7 mouse cellular contexts compared by ENCODE assay signal in genomic region chr16:20535296-20536080, GRCm38 (mm10). TPM values are rescaled to one million over a fixed set of nuclear protein-coding genes. Genes with fewer than 3 reads are reported as not detected.
DNase-seq lines count a peak whose midpoint lies in the region; ATAC-seq lines count a peak whose summit lies in the region.

Gene Ap2m1, plus strand, starts transcription at chr16:20535478.

- no peaks in the 10 kb centered on the region for H3K9me3 ChIP-seq in embryonic facial prominence, embryonic 12.5 days
- no peaks in the 10 kb centered on the region for H3K9me3 ChIP-seq in limb, embryonic 11.5 days (ENCODE audit: control insufficient read depth, low read length)
- no peaks in the 10 kb centered on the region for H3K9me3 ChIP-seq in midbrain, embryonic 14.5 days (ENCODE audit: control insufficient read depth, low read length)

- peak; percentile 96 for ATAC-seq in embryonic facial prominence, embryonic 12.5 days (ENCODE audit: insufficient number of reproducible peaks, insufficient read depth, low FRiP score, low TSS enrichment)
- ATAC-seq in limb, embryonic 11.5 days (ENCODE audit: insufficient number of reproducible peaks, low FRiP score, low TSS enrichment, low read depth): peak; percentile 97
- ATAC-seq in midbrain, embryonic 14.5 days (ENCODE audit: low FRiP score, low TSS enrichment): peak; percentile 97

- H3K9ac ChIP-seq in embryonic facial prominence, embryonic 12.5 days: peak within 1 kb of the TSS; percentile 87
- H3K9ac ChIP-seq in limb, embryonic 11.5 days (ENCODE audit: low read length): peak within 1 kb of the TSS; percentile 83
- H3K9ac ChIP-seq in midbrain, embryonic 14.5 days (replicated peaks; ENCODE audit: low read length): peak within 1 kb of the TSS; percentile 96

- DNase-seq in adrenal gland, postnatal 25 days: peak; percentile 93
- peak; percentile 100 for DNase-seq in heart, adult 11 months
- peak; percentile 89 for DNase-seq in kidney, adult 18-20 months
- peak; percentile 95 for DNase-seq in limb, embryonic 11.5 days (ENCODE audit: low spot score)
- peak; percentile 99 for DNase-seq in midbrain, embryonic 14.5 days
- peak; percentile 83 to 87 for DNase-seq in spleen, adult 18-20 months

- peaks cover 59% of the 10 kb centered on the region for H3K36me3 ChIP-seq in embryonic facial prominence, embryonic 12.5 days
- H3K36me3 ChIP-seq in limb, embryonic 11.5 days (ENCODE audit: control insufficient read depth, insufficient read depth, low read length): peaks cover 20% of the 10 kb centered on the region
- peaks cover 57% of the 10 kb centered on the region for H3K36me3 ChIP-seq in midbrain, embryonic 14.5 days (ENCODE audit: control insufficient read depth, insufficient read depth, low read length)

- peak within 1 kb of the TSS; percentile 90 for H3K4me3 ChIP-seq in embryonic facial prominence, embryonic 12.5 days
- H3K4me3 ChIP-seq in limb, embryonic 11.5 days (ENCODE audit: low read depth, low read length): peak within 1 kb of the TSS; percentile 81
- H3K4me3 ChIP-seq in midbrain, embryonic 14.5 days (replicated peaks; ENCODE audit: low read depth, low read length): peak within 1 kb of the TSS; percentile 91

- peak within 1 kb of the TSS; percentile 71 for H3K4me2 ChIP-seq in embryonic facial prominence, embryonic 12.5 days (replicated peaks)
- peak within 1 kb of the TSS; percentile 76 for H3K4me2 ChIP-seq in limb, embryonic 11.5 days (ENCODE audit: low read depth, severe bottlenecking)
- peak within 1 kb of the TSS; percentile 95 for H3K4me2 ChIP-seq in midbrain, embryonic 14.5 days (ENCODE audit: low read length)

- under 1% methylated on average over 52 of the region's 52 CpGs for WGBS in embryonic facial prominence, embryonic 12.5 days
- under 1% methylated on average over 51 of the region's 52 CpGs for WGBS in limb, embryonic 11.5 days
- under 1% methylated on average over 52 of the region's 52 CpGs for WGBS in midbrain, embryonic 14.5 days

- peak within 1 kb of the TSS; percentile 72 for H3K27ac ChIP-seq in embryonic facial prominence, embryonic 12.5 days
- H3K27ac ChIP-seq in limb, embryonic 11.5 days (replicated peaks; ENCODE audit: low read depth, low read length): 0 out of 2 replicates have a peak within 1 kb of the TSS, but pooled peaks have one; percentile 53
- H3K27ac ChIP-seq in midbrain, embryonic 14.5 days (replicated peaks; ENCODE audit: low read depth, low read length): peak within 1 kb of the TSS; percentile 87

- H3K4me1 ChIP-seq in embryonic facial prominence, embryonic 12.5 days: peaks cover 21% of the 10 kb centered on the region
- peaks cover 5% of the 10 kb centered on the region; the same call in 1 of the 2 replicates for H3K4me1 ChIP-seq in limb, embryonic 11.5 days (ENCODE audit: control insufficient read depth, insufficient read depth, low read length)
- peaks cover 23% of the 10 kb centered on the region for H3K4me1 ChIP-seq in midbrain, embryonic 14.5 days (ENCODE audit: control insufficient read depth, insufficient read depth, low read length)

- H3K27me3 ChIP-seq in embryonic facial prominence, embryonic 12.5 days: no peaks in the 10 kb centered on the region
- no peaks in the 10 kb centered on the region for H3K27me3 ChIP-seq in limb, embryonic 11.5 days (ENCODE audit: control insufficient read depth, insufficient read depth, low read length)
- H3K27me3 ChIP-seq in midbrain, embryonic 14.5 days (ENCODE audit: control insufficient read depth, insufficient read depth, low read length): no peaks in the 10 kb centered on the region

RNA-seq across cellular contexts. Expression of gene Ap2m1, which starts in this region (rescaled TPM):
- 291 and 310 TPM in 2 replicates for total RNA-seq in adrenal gland, postnatal 25 days (2021)
- 657 and 677 TPM in 2 replicates for polyA plus RNA-seq in embryonic facial prominence, embryonic 12.5 days (2016; fragmentation: Nextera tagmentation; extraction: Ambion mirVana)
- polyA plus RNA-seq in limb, embryonic 11.5 days (2014; fragmentation: Nextera tagmentation; extraction: Ambion mirVana): 597 and 631 TPM in 2 replicates
- 1,285 and 1,320 TPM in 2 replicates for polyA plus RNA-seq in midbrain, embryonic 14.5 days (2014; fragmentation: Nextera tagmentation; extraction: Ambion mirVana)

Comparison
In these comparisons a context has a peak if more than half of its experiments do, and no peak if none do; other contexts are left out.
1. Peak in every context shown above with its lines: DNase-seq, ATAC-seq, H3K4me3 ChIP-seq and H3K27ac ChIP-seq.